Mouse (Mus musculus) spleen, postnatal 36 days (tissue): ENCODE results near the gene Adck2.
A peak's percentile ranks its signal among the peaks of the same experiment; 100 is the strongest.

Experiments used
- DNase-seq, 2 experiments: peaks; one replicate each; pipeline ENCODE4 v3.0.0; 2022; ENCODE audit warnings: low spot score in 2 of 2, mixed read lengths in 1 of 2

Adck2 gene

GRCm38 (mm10) chr6:39557723-39558261 lies 15.9 kb upstream of the Adck2 start, which contains the start of gene Dennd2a:
Gene Dennd2a (minus strand): TSS chr6:39557867.
- no peak for DNase-seq

- no peak for DNase-seq
Measured at GRCm38 (mm10) chr6:39559276-39559939, 14.3 kb upstream of the Adck2 start.

GRCm38 (mm10) chr6:39562166-39563015 lies 11.3 kb upstream of the Adck2 start:
- DNase-seq: peak; percentile 52 to 74

GRCm38 (mm10) chr6:39567528-39567927 lies 6.1 kb upstream of the Adck2 start:
- DNase-seq: no peak

GRCm38 (mm10) chr6:39570426-39570825 lies 3.2 kb upstream of the Adck2 start:
- no peak for DNase-seq

- DNase-seq: no peak
Measured at GRCm38 (mm10) chr6:39574555-39574869, 839 bp downstream of the Adck2 start.

- no peak for DNase-seq
Measured at GRCm38 (mm10) chr6:39574951-39575350, 1.3 kb downstream of the Adck2 start.

GRCm38 (mm10) chr6:39579552-39579951 lies 5.9 kb downstream of the Adck2 start:
- no peak for DNase-seq

- DNase-seq: no peak
Measured at GRCm38 (mm10) chr6:39580558-39580957, 6.9 kb downstream of the Adck2 start.

GRCm38 (mm10) chr6:39581087-39581784 lies 7.6 kb downstream of the Adck2 start:
- DNase-seq: no peak

GRCm38 (mm10) chr6:39585517-39585916 lies 11.8 kb downstream of the Adck2 start, which contains the start of gene Gm42420:
Gene Gm42420 (plus strand): TSS chr6:39585753.
- no peak for DNase-seq

GRCm38 (mm10) chr6:39591481-39591880 lies 17.8 kb downstream of the Adck2 start:
- DNase-seq: no peak

- peak; percentile 91 to 93 for DNase-seq
Measured at GRCm38 (mm10) chr6:39592401-39593214, 18.9 kb downstream of the Adck2 start, which contains the start of gene Ndufb2. Gene Ndufb2 (plus strand): TSS chr6:39592574.

GRCm38 (mm10) chr6:39600851-39601250 lies 27.2 kb downstream of the Adck2 start:
- no peak for DNase-seq

- DNase-seq: no peak
Measured at GRCm38 (mm10) chr6:39601828-39602227, 28.2 kb downstream of the Adck2 start.

- DNase-seq: no peak
Measured at GRCm38 (mm10) chr6:39604565-39604964, 30.9 kb downstream of the Adck2 start.

- no peak for DNase-seq
Measured at GRCm38 (mm10) chr6:39606056-39606455, 32.4 kb downstream of the Adck2 start.

- DNase-seq: peak; percentile 47 to 48
Measured at GRCm38 (mm10) chr6:39606862-39607261, 33.2 kb downstream of the Adck2 start.

- DNase-seq: no peak
Measured at GRCm38 (mm10) chr6:39607365-39607764, 33.7 kb downstream of the Adck2 start.

- no peak for DNase-seq
Measured at GRCm38 (mm10) chr6:39610207-39610606, 36.5 kb downstream of the Adck2 start.

- no peak for DNase-seq
Measured at GRCm38 (mm10) chr6:39611296-39611695, 37.6 kb downstream of the Adck2 start.
